Mouse (Mus musculus) limb, embryonic 15.5 days (tissue): ENCODE data around the gene Zbtb20. TPM values are rescaled to one million over a fixed set of nuclear protein-coding genes. Genes with fewer than 3 reads are reported as not detected.

Source experiments
- ATAC-seq: fragments of 200-750 bp; cut with Nextera tagmentation; 2 replicates; pipeline ENCODE4 v1.8.0; 2017; ENCODE audit warnings: low read depth, moderate TSS enrichment; ENCODE audit not compliant: insufficient number of reproducible peaks, low FRiP score, low TSS enrichment
- H3K27ac ChIP-seq: fragments of 300-500 bp; sonication (generic); 2 replicates; pipeline ENCODE4 v1.5.1; 2015; ENCODE audit warnings: moderate library complexity, mild to moderate bottlenecking, inconsistent platforms
- H3K27me3 ChIP-seq: fragments of 300-500 bp; sonication (generic); 2 replicates; pipeline ENCODE4 v1.6.1; 2015; ENCODE audit warnings: inconsistent platforms
- H3K36me3 ChIP-seq: fragments of 300-500 bp; sonication (generic); 2 replicates; pipeline ENCODE4 v1.6.1; 2015; ENCODE audit warnings: inconsistent platforms
- H3K4me1 ChIP-seq: fragments of 300-500 bp; sonication (generic); 2 replicates; pipeline ENCODE4 v1.6.1; 2015; ENCODE audit warnings: inconsistent platforms
- H3K4me2 ChIP-seq: fragments of 300-500 bp; sonication (generic); 2 replicates; pipeline ENCODE4 v1.6.1; 2015; ENCODE audit warnings: mild to moderate bottlenecking, inconsistent platforms
- H3K4me3 ChIP-seq: fragments of 300-500 bp; sonication (generic); 2 replicates; pipeline ENCODE4 v1.5.1; 2015; ENCODE audit warnings: mild to moderate bottlenecking, inconsistent platforms
- H3K9ac ChIP-seq: fragments of 300-500 bp; sonication (generic); 2 replicates; pipeline ENCODE4 v1.6.1; 2015; ENCODE audit warnings: inconsistent platforms
- H3K9me3 ChIP-seq: fragments of 300-500 bp; sonication (generic); 2 replicates; pipeline ENCODE4 v1.6.1; 2016; ENCODE audit warnings: inconsistent platforms
- WGBS: fragments of 180-500 bp; shearing (Covaris S2); methylation state at CpG from one replicate; pipeline ENCODE4 v1.1.7; 2015; 5-methylcytosine and 5-hydroxymethylcytosine counted together
- polyA plus RNA-seq: library from polyadenylated mRNA; unstranded; fragments of >200 nt; fragmentation: Nextera tagmentation; extraction: Ambion mirVana; gene quantifications from 2 replicates; pipeline ENCODE4 v1.2.1, GENCODE M21; 2015

The Zbtb20 gene
- polyA plus RNA-seq, 1 experiment from 2014 or later = 22.4 TPM

- 75% methylated on average over 4 of the region's 4 CpGs for WGBS
- Histone ChIP-seq H3K27ac (no peak overlapping the region), H3K4me1 (no peaks in the 10 kb centered on the region), H3K36me3 (no peaks in the 10 kb centered on the region), H3K4me2 (no peak overlapping the region), H3K27me3 (no peaks in the 10 kb centered on the region), H3K9me3 (no peaks in the 10 kb centered on the region), H3K9ac (no peak overlapping the region), H3K4me3 (no peak overlapping the region)
- no peak for ATAC-seq
Observed at GRCm38 (mm10) chr16:43384953-43385619, 509.4 kb downstream of the Zbtb20 start.

GRCm38 (mm10) chr16:43385620-43386210 lies 510.0 kb downstream of the Zbtb20 start:
- H3K4me2 ChIP-seq = no peak overlapping the region
- H3K4me1 ChIP-seq = no peaks in the 10 kb centered on the region
- no peaks in the 10 kb centered on the region for H3K27me3 ChIP-seq
- no peak overlapping the region for H3K9ac ChIP-seq
- no peaks in the 10 kb centered on the region for H3K36me3 ChIP-seq
- no peak overlapping the region for H3K27ac ChIP-seq
- WGBS = 63% methylated on average over 5 of the region's 5 CpGs
- H3K9me3 ChIP-seq = no peaks in the 10 kb centered on the region
- ATAC-seq = no peak
- H3K4me3 ChIP-seq = no peak overlapping the region

GRCm38 (mm10) chr16:43386426-43386825 lies 510.7 kb downstream of the Zbtb20 start:
- no peak for ATAC-seq
- Histone ChIP-seq H3K9ac (no peak overlapping the region), H3K36me3 (no peaks in the 10 kb centered on the region), H3K27me3 (no peaks in the 10 kb centered on the region), H3K4me2 (no peak overlapping the region), H3K4me3 (no peak overlapping the region), H3K4me1 (no peaks in the 10 kb centered on the region), H3K9me3 (no peaks in the 10 kb centered on the region), H3K27ac (no peak overlapping the region)
- WGBS = 72% methylated on average over 5 of the region's 5 CpGs

- ATAC-seq = no peak
- H3K4me2 ChIP-seq = no peak overlapping the region
- H3K4me3 ChIP-seq = no peak overlapping the region
- H3K9ac ChIP-seq = no peak overlapping the region
- H3K36me3 ChIP-seq = no peaks in the 10 kb centered on the region
- no peaks in the 10 kb centered on the region for H3K4me1 ChIP-seq
- H3K27ac ChIP-seq = no peak overlapping the region
- H3K27me3 ChIP-seq = no peaks in the 10 kb centered on the region
- H3K9me3 ChIP-seq = no peaks in the 10 kb centered on the region
- 87% methylated on average over 5 of the region's 5 CpGs for WGBS
Observed at GRCm38 (mm10) chr16:43388389-43388788, 512.7 kb downstream of the Zbtb20 start.

- no peaks in the 10 kb centered on the region for H3K27me3 ChIP-seq
- no peaks in the 10 kb centered on the region for H3K9me3 ChIP-seq
- H3K4me2 ChIP-seq = no peak overlapping the region
- no peak overlapping the region for H3K4me3 ChIP-seq
- H3K27ac ChIP-seq = no peak overlapping the region
- 73% methylated on average over 4 of the region's 4 CpGs for WGBS
- H3K36me3 ChIP-seq = no peaks in the 10 kb centered on the region
- no peak overlapping the region for H3K9ac ChIP-seq
- H3K4me1 ChIP-seq = no peaks in the 10 kb centered on the region
- ATAC-seq = no peak
Observed at GRCm38 (mm10) chr16:43390387-43390786, 514.7 kb downstream of the Zbtb20 start.

- no peaks in the 10 kb centered on the region for H3K36me3 ChIP-seq
- 41% methylated on average over 4 of the region's 4 CpGs for WGBS
- no peak for ATAC-seq
Observed at GRCm38 (mm10) chr16:43393382-43393781, 517.7 kb downstream of the Zbtb20 start.

GRCm38 (mm10) chr16:43394013-43394568 lies 518.4 kb downstream of the Zbtb20 start:
- Histone ChIP-seq H3K9ac (no peak overlapping the region), H3K36me3 (no peaks in the 10 kb centered on the region), H3K4me1 (no peaks in the 10 kb centered on the region), H3K4me2 (no peak overlapping the region), H3K27ac (no peak overlapping the region), H3K9me3 (no peaks in the 10 kb centered on the region), H3K4me3 (no peak overlapping the region), H3K27me3 (no peaks in the 10 kb centered on the region)
- no peak for ATAC-seq
- 75% methylated on average over 9 of the region's 9 CpGs for WGBS

More at GRCm38 (mm10) chr16:43393382-43393781, 517.7 kb downstream of the Zbtb20 start:
- Histone ChIP-seq H3K4me1 (no peaks in the 10 kb centered on the region), H3K27ac (no peak overlapping the region), H3K9ac (no peak overlapping the region), H3K27me3 (no peaks in the 10 kb centered on the region), H3K9me3 (no peaks in the 10 kb centered on the region), H3K4me3 (no peak overlapping the region), H3K4me2 (no peak overlapping the region)

GRCm38 (mm10) chr16:43394760-43395159 lies 519.1 kb downstream of the Zbtb20 start:
- ATAC-seq = no peak
- Histone ChIP-seq H3K4me3 (no peak overlapping the region), H3K9me3 (no peaks in the 10 kb centered on the region), H3K27me3 (no peaks in the 10 kb centered on the region), H3K4me2 (no peak overlapping the region), H3K27ac (no peak overlapping the region), H3K4me1 (no peaks in the 10 kb centered on the region), H3K36me3 (no peaks in the 10 kb centered on the region), H3K9ac (no peak overlapping the region)
- WGBS = 88% methylated on average over 2 of the region's 2 CpGs

- WGBS = 77% methylated on average over 11 of the region's 11 CpGs
Observed at GRCm38 (mm10) chr16:43396849-43397628, 521.4 kb downstream of the Zbtb20 start.

GRCm38 (mm10) chr16:43397629-43398323 lies 522.1 kb downstream of the Zbtb20 start:
- no peaks in the 10 kb centered on the region for H3K36me3 ChIP-seq
- no peak overlapping the region for H3K4me2 ChIP-seq
- 86% methylated on average over 3 of the region's 3 CpGs for WGBS
- H3K27me3 ChIP-seq = no peaks in the 10 kb centered on the region
- H3K27ac ChIP-seq = no peak overlapping the region
- H3K4me1 ChIP-seq = no peaks in the 10 kb centered on the region
- H3K9ac ChIP-seq = no peak overlapping the region
- H3K9me3 ChIP-seq = no peaks in the 10 kb centered on the region
- no peak for ATAC-seq
- no peak overlapping the region for H3K4me3 ChIP-seq

More at GRCm38 (mm10) chr16:43396849-43397628, 521.4 kb downstream of the Zbtb20 start:
- Histone ChIP-seq H3K27me3 (no peaks in the 10 kb centered on the region), H3K4me1 (no peaks in the 10 kb centered on the region), H3K27ac (no peak overlapping the region), H3K4me2 (no peak overlapping the region), H3K9ac (no peak overlapping the region), H3K9me3 (no peaks in the 10 kb centered on the region), H3K4me3 (no peak overlapping the region), H3K36me3 (no peaks in the 10 kb centered on the region)
- ATAC-seq = no peak

GRCm38 (mm10) chr16:43399428-43399827 lies 523.7 kb downstream of the Zbtb20 start:
- Histone ChIP-seq H3K36me3 (no peaks in the 10 kb centered on the region), H3K9me3 (no peaks in the 10 kb centered on the region), H3K27me3 (no peaks in the 10 kb centered on the region), H3K9ac (no peak overlapping the region), H3K4me2 (no peak overlapping the region), H3K27ac (no peak overlapping the region), H3K4me3 (no peak overlapping the region), H3K4me1 (no peaks in the 10 kb centered on the region)
- ATAC-seq = no peak
